Mouse (Mus musculus) fat pad, adult 2 months (tissue): Measurements from ENCODE around the gene Cdkal1.

Source experiments
- DNase-seq: peaks from one replicate; pipeline ENCODE4 v3.0.0-alpha.2; 2011; ENCODE audit warnings: low read depth, low spot score; ENCODE audit errors: extremely low read depth

The Cdkal1 gene

DNA sequence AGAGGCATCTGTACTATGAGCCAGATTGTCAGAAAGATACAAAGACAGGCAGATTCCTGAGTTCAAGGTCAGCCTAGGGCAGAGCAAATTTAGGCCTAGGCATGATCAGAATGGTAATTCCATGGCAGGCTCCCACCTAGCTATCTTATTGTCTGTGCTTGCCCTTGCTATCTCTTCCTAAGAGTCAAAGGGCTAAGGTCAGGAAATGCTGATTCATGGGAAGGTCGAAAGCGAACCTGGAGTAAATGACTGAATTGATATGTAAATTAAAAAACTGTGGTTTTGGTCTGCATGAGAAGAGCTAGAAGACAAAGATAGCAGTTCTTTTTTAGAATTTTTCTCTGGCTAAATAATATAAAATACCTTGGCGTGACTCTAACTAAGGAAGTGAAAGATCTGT lies 262.4 kb downstream of the Cdkal1 start:
- no peak for DNase-seq

DNA sequence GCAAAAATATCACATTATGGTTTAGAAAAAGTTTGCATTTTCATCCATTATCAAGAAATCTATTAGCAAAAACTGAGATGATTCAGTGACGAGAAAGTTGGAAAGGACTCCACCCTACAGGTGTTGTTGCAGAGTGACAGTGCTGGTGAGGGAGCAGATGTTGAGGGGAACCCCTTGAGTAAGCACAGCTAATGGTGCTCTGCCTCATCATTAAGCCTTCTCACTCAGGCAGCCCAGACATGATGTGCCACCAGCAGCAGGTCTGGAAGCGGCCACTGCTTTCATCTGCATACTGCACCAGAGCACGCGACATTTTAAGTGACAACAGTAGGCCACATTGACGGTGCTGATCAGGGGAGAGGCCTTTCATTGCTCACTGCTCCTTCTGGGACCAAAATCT lies 264.8 kb downstream of the Cdkal1 start:
- DNase-seq = no peak

DNA sequence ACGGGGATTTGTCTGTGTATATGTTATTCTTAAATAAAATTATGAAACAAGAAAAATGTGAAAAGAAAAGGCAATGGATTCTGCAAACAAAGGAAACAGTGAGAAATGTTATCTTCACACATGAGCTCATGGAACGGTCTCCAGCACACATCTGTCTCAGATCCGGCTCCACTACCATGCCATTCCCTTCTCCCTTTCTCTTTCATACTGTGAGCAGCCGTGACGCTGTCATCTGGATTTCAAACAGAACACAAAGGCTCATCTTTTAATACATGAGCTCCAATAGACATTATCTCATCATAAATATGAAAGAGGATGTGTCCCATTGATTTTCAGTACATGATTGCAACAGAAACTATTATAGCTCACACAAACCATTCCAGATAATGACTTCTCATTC lies 265.3 kb downstream of the Cdkal1 start:
- no peak for DNase-seq

DNA sequence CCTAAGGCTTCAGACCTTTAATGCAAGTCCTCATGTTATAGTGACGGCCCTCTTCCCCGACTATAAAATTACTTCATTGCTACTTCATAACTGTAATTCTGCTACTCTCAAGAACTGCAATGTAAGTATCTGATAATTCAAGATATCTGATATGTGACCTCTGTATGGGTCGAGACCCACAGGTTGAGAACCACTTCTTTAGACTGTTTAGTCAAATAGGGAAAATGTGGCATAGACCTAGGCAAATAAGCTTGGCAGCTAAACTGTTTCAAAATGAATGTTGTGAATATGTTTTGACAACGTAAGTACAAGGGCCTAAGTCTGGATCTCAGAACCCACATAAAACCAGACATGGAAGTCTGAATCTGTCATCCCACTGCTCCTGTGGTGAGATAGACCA lies 266.8 kb downstream of the Cdkal1 start:
- DNase-seq = no peak

DNA sequence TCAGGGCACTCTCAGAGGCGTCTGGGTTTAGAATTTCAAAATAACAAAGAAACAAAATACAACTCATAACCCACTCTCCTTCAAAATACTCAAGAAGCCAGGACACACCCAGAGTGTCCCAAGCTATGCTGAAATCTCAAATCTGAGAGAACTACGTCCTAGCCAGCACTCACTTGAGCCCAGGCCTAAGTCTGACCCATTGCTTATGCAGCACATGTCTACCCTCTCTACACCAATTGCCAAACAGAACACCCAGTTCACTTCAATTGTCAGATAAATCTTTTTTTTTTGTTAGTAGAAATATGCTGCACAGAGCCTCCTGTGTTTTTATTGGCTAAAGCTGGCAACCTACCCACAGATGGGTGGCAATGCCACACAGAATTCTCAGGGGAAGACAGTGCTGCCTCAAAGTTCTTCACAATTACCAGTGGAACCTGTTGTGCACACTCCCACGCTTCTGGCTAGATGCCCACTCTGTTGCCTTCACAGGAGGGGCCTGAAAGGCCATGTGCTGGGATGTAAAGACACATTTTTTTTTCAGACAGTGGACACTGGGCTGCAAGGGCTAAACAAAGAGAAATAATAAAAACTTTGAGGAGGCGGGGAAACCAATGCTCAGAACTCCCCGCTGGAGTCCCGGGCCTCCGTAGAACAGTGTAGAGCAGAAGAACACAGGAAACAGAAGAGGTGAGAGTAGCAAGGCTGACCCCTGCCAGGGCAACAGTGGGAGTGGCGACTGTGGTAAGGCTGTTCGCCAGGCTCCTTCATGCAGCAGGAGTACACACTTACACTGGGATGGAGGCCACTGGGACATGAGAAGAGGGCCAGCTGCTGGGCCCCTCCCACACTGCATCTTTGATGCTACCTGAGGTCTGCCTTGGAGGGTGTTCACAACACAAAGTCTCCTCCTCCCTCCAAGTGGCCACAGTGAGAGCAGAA lies 273.4 kb downstream of the Cdkal1 start:
- peak; percentile 45 for DNase-seq

DNA sequence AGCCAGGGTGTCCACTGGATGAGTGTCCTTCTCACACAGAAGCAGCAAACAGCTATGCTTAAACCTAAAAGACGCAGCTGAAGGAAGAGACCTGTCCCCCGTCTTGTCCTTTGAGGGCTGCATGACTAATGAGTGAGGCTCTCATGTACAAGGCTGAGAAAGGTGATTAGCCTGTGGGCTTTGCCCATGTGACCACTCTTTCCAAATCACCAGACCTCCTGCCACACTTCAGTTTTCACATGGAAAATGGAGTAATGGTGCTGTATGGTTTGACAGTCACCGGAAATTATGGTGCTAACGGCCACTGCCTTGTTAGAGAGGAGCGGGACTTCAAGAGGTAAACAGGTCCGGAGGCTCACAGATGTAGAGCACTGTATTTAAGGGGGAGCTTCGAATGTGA lies 274.7 kb downstream of the Cdkal1 start:
- no peak for DNase-seq

DNA sequence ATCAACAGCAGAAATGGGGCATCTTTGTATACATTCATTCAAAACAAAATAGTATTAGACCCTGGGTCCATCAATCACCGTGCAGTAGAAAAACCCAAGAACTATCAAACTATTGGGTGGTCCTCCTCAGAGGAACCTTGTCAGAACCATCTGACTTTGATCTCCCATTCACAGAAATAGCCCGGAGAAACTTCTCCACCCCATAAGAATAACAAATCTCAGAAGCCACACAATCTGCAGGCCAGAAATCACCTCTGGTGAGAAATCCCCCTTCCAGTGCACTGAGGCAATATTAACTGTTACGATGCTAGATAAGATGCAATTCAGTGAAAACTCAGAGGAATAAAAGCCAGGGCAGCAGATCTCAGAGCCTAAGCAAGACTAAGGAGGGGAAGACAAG lies 275.5 kb downstream of the Cdkal1 start:
- DNase-seq = no peak

DNA sequence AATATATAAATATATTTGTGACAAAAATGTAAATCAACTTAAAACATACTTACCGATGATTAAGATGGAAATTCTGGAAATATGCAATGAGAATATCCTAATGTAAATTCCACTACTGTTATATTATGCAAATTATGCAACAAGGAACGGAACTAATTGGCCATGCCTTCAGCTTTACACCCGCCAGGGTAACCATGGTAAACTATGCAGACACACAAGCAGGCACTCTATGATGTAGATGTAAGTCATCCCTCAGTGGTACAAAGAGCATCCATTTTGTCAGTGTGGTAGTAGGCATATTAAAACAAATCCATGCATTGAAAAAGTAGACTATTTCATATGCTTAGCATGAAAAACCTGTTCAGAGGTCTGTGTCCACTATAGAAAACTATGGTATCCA lies 276.9 kb downstream of the Cdkal1 start:
- no peak for DNase-seq

DNA sequence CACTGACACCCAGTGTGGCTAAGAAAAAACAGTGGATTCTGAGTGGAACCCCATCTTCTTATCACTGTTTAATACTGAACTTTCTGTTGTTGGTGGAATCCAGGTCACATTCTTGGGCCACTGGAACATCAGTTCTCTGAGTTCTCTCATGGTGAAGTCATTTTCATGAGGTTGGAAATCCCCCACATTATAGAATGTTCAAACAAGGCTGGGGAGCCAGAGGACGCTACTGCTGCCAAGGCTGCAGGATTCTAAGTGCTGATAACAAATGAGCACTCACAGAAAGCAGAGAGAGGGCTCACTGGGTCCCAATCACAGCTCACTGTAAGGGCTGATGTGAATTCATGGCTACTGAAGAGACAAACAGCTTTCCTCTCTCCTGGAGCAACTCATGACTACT lies 280.7 kb downstream of the Cdkal1 start:
- DNase-seq = no peak

DNA sequence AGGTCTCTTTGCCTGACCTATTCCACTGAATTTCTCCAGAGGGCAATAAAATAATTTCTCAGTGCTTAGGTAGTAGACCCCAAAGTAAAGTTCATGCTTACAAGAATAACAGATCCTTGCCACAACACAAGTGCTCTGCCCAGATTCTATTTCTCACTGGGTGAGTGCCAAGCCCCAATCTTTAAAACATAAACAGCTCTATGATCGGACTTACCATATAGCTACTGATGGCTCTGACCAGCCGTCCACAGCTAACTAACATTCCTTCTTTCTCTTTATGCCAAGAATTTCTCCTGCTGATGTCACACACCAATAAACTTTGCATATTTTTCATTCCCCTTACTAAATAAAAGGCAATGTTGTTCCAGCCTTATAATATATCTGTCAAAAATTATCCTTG lies 283.0 kb downstream of the Cdkal1 start:
- DNase-seq = no peak

DNA sequence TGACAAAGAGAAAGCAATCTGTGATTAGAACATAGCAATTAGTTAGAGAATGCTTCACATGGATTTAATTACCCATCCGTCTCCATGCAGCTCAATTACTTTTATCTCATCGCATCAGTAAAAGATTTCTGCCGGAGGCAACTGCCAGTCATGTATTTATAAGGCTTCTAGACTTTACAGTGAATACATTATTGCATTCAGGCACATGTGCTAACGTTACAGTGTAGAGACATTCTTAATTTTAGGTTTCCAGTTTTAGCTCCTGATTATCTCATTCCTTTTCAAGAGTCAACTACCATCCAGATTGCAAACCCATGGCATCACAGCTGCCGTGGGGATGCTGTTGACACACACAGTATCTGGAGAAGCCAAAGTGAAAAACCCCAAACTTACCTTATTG lies 289.8 kb downstream of the Cdkal1 start:
- DNase-seq = no peak

DNA sequence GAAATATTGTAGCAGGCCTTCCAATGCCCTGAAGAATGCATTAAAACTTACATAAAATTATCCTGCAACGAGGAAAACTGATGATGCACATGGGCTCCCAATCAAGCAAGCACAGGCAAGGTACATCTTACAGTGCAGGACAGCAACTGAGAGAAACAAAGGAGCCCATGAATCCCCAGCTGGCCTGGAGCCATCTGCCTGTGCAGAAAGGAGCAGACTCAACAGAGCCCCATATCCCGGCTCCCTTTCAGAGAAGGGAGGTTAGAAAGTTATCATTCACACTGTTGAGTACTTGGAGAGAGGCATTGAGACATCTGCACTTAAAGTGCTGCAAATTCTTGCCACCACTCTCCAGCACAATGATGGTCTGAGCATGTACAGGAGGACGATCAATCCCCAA lies 296.3 kb downstream of the Cdkal1 start:
- DNase-seq = no peak

DNA sequence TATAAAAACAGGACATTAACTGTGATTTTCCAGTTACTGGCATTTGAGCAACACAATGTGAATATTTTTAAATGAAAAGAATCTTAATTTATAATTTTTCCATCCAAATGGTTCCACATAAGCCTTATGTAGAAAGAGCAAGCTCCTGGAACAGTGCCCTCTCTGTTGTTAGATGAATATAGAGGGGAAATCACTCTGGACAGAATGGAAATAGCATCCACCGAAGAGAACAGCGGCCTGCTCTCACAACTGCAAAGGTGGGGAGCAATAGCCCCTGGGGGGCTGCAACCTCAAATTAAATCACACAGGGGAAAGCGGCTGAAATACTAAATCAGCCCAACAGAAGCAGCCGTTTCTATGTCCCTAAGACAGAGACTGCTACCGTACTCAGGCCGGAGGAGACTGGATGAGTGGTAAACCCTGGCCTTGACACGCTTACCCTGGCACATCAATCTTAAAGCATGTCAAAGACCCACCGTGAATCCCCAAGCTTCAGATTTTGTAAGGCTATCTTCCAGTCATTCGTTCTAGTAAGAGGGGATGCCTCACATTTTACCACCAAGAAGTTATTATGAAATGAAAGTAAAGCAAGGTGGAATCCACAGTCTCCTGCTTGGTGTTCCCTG lies 300.2 kb downstream of the Cdkal1 start:
- DNase-seq = no peak

DNA sequence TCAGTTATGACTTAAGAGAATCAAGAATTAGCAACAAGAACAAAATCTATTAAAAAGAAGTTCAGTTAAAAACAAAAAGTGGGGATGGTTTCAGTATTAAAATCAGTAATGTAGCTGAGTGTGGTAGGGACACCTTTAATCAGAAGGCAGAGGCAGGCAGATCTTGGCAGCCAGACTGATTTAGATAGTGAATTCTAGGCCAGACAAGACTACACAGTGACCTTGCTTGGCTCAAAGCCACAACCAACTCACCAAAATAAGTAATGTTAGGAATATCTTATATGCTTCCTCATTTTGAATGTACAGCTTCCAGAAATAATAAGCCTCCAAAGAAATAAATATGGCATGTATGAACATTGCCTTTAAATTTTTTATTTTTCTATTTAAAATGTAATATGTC lies 301.7 kb downstream of the Cdkal1 start:
- no peak for DNase-seq

DNA sequence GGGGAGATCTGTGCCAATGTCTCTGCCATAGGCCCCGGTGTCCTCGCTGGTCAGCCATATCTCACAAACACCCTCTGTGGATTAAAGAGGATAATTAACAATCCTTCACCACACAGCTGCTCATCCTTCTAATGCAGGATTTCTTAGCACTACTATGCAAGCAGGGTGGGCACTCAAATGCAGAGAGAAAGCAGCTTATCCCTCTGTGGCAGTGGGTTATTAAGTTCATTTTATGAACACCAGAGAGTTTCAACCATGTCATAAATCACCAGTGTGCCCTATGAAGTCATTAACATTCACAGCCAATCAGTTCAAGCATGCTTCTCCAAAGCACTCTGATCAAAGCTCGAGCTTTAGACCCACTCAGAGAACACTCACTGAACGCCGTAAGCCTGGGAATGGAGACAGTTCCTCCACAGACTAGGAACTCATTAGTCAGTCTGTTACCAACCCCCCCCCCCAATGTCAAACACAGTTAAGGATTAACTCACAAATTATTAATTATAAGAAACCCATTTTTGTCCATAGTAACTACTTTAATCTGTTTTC lies 303.1 kb downstream of the Cdkal1 start:
- DNase-seq = no peak

DNA sequence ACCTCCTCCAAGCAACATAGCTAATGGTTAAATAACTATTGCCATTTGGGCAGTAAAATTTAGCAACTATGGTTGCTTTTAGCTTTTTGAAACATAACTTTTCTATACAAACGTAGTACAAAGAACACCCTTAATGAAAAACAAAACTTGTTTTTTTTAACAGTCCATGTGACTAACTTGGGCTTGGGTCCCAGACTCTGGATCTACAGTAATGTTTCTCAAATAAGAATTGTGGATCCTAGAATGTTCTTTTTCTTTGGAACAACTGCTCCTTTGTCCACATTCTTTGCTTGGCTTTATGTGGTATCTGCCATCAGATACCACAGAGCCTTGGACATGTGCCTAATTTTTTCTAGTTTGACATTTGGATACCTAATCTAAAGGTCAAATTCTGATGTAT lies 304.6 kb downstream of the Cdkal1 start:
- DNase-seq = no peak

DNA sequence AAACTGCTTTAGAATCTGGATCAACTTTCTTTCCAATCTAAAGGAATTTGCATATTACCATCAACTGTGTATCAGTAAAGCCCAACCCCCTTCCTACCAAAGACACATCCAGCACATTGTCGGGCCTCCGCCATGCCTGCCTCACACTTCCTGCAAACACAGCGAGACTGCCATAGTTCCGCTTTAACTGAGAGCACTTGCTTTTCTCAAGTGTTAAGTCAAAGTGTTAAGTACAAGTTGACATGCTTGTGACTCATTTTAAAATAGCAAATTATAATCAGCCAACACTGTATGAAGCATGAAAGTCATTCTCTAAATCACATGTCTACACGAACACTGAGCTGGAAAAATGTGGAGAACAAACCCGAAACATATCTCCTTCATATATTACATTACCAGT lies 305.3 kb downstream of the Cdkal1 start:
- DNase-seq = no peak

DNA sequence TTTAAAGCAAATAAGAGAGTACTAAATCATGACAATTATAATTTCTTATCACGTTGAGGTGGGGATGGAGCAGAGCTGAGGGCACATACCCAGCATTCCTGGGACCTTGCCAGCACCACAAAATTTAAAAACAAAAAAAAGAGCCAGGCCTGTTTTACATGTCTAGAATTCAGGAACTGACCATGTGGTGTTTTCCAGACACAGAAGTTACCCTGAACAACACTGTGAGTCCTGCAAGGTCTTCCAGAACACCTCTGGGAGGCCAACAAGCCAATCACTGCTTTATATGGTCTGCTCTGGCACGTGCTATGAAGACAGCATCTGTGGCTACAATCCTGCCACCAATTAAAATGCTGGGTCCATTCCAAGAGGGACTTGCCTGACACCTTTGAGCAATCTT lies 305.7 kb downstream of the Cdkal1 start:
- no peak for DNase-seq

DNA sequence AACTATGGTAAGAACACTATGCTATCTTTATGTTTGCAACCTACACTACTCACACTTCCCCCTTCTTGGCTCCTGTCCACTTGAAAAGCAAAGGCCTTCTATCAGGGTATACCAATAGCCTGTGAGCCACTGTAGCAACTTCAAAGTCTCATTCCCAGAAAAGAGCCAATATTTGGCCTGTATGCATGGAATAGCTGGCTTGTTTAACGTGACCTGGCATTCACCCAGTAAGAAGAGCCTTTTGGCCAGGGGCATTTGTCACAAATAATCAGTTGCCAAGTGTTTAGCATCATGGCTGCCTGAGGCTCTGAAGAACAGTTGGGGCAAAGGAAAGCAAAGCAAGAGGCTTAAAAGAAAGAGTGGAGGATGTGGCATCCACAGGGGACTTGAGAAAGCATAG lies 317.6 kb downstream of the Cdkal1 start:
- DNase-seq = no peak

DNA sequence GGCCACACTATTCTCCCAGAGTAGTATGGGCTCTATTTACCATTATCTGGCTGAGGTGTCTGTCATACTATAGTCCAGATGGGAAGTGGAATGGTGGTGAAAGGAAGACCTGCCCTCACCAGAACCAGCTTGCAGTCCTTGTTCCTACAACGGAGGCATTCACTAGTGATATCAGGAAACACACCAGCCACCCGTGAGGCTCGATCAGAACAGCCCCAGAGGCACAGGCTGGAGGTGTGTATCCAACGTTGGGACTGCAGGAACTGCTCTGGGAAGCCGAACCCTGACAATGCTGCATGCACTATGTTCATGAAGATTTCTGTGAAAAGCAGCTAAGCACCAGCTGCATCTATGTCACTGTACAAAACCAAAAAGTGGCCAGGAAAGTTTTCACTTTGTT lies 321.9 kb downstream of the Cdkal1 start:
- DNase-seq = no peak

DNA sequence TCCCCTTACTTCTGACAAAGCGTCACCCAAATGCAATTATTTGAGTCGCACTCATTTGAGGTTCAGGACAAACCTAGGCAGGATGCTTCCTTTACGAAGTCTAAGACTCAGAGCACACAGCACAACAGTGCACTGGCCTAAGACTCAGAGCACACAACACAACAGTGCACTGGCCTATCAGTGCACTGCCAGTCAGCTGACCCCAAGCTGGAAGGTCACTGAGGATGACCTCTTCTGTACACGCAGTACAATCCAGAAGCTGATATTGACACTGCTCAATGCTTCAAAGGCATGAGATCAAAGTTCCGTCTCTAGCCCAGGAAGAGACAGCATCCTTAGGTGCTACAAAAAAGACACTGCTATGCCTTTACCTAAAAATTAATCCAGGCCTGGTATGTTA lies 327.1 kb downstream of the Cdkal1 start:
- DNase-seq = no peak

DNA sequence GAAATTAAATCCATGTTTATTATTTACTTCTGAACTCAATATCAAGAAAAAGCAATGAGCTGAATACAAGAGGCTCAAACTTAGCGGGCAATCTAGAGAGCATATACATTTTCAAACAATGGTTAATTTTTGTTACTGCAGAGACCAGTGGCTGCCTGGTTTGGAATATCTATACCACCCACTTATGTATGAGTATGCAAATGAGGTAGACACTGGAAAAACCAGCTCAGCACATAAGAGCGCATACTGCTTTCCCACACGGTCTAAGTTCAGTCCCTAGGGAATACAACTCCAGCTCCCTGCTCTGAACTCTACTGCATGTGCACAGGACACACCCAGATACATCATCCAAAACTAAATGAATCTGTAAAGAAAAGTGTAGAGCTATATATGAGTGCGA lies 334.2 kb downstream of the Cdkal1 start:
- DNase-seq = no peak
